Mouse (Mus musculus) layer of hippocampus, postnatal 36 days (tissue): ENCODE data around the gene E2f6. TPM values are rescaled to one million over a fixed set of nuclear protein-coding genes. Genes with fewer than 3 reads are reported as not detected.

Experiments
- DNase-seq, 2 experiments: peaks; one replicate each; pipeline ENCODE4 v3.0.0; 2022
- total RNA-seq, 2 experiments: library from RNA; stranded (reverse); gene quantifications; 2 replicates each; pipeline ENCODE4 v1.2.3; 2021

E2f6 gene
- total RNA-seq, 2 experiments from 2014 or later = 32.2 to 33.8 TPM

- DNase-seq = no peak
These were observed 39.1 kb downstream of the E2f6 start for GRCm38 (mm10) chr12:16849821-16850220.

- DNase-seq = peak; percentile 76 to 78
These were observed 39.9 kb downstream of the E2f6 start for GRCm38 (mm10) chr12:16850431-16851375.

GRCm38 (mm10) chr12:16853431-16854165, 42.8 kb downstream of the E2f6 start:
- DNase-seq = no peak

DNA sequence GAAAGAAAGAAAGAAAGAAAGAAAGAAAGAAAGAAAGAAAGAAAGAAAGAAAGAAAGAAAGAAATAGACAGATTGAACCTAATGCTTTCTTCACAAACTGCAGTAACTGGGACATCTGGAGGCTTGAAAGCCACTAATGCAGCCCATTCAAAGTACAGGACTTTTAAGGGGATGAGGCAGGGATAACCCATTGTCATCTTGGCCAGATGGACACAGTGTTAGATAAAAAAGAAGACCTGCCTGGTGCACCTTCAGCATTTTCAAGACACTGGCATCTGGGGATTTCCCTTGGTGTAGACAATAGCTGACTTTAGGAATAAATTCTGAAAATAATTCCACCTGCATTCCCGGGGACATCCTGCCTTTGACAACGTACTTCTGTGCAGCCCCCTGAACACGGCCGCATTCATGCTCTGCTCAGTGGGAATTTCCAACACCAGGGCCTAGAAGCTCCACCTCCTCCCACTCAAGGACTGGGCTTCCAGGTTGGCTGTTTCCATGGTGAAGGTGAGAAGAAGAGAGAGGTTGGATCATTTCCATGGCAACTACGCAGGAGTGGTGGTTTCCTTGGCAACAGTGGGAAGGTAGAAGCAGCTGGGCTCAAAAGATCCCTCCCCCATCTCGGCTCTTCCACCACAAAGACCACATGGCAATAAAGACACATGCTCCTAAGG, 45.0 kb downstream of the E2f6 start:
- peak; percentile 66 to 71 for DNase-seq

DNA sequence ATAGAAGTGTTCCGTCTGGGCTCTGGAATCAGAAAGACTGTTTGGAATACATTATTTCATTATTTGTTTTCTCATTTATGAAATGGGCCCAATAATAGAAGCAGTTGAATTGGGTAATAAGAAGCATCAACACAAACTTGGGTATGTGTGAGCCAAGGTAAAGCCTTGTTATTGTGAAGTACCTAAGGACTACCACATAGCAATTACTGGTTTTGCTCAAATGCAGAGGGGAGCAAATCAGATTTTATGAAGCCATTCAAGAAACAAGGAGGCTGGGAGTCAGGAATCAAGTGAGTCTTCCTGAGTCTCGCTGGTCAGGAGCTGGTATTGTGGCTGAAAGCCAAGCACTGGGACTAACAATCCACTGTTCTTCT, 45.5 kb downstream of the E2f6 start:
- no peak for DNase-seq

DNA sequence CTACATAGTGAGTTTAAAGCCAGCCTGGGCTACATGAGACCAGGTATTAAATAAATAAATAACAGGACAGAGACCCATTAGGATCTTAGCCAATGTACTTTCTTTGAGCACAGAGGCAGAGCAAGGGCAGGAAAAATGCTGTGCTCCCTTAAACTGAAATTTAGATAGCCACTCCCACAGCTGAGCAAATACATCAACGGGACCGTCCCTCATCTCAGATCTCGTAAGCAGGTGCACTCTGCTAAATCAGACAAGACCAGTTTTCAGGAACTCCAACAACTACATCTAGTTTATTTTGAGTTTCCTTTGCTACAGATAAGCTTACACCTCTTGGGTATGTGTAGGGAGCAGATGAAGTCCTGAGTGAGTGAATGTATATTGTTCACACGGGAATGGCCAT, 47.3 kb downstream of the E2f6 start:
- no peak for DNase-seq

- no peak for DNase-seq
These were observed 49.0 kb downstream of the E2f6 start for GRCm38 (mm10) chr12:16859781-16860180.

- DNase-seq = no peak
These were observed 49.8 kb downstream of the E2f6 start for GRCm38 (mm10) chr12:16860533-16860932.

- DNase-seq = no peak
These were observed 50.2 kb downstream of the E2f6 start for GRCm38 (mm10) chr12:16860961-16861360.

DNA sequence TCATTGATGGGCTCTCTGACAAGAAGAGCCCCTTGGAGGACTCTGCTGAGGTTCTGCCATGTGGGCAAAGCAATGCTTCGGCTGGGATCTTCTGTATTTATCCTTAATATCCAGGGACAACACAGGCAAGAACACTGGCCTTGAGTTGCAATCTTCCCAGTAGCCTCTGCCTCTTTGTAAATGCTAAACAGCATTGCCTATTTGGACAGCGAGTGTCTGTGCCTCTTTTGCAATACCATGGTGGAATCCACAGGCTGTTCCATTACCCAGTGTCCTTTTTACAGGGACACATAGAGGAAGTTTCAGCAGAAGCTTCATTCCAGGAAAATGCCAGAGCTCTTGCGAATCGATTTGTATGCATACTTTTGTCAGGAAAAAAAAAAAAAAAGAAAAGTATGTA, 53.7 kb downstream of the E2f6 start:
- DNase-seq = no peak

GRCm38 (mm10) chr12:16865871-16866270, 55.1 kb downstream of the E2f6 start:
- DNase-seq = no peak

DNA sequence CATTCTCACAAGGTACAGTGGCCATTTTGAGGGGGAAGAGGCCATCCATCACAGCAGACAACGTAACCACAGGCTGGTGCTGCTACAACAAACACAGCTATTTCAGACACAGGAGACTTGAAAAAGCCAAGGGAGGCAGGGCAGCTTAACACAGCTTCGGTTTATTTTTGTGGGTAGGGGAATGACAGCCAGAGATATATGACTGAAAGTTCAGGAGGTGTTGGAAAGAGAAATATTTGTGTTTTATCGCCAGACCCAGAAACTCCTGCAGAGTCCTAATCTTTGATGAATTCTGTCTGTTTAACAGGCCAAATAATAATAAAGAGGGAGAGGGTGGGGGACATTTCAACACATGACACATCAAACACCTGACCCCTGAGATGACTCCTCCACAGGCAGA, 55.7 kb downstream of the E2f6 start:
- no peak for DNase-seq

DNA sequence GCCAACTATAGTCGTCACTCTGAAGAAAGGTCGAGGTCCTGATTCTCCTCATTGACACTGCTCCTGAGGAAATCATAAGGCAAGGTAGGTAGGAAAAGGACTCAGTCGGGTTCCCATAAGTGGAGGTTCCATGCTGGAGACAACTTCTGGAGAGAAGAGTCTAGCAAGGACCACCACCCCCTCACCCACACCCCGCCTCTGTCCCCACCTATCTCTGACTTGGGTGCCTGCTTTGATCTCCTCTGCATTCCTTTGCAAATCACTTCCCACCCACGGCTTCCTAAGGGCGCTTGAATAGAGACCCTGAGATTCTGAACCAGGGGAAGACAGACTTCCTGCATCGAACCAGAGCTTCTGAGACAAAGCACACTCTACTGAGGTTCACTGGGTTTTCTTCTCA, 56.5 kb downstream of the E2f6 start:
- DNase-seq = no peak

- no peak for DNase-seq
These were observed 57.9 kb downstream of the E2f6 start for GRCm38 (mm10) chr12:16868618-16869017.

- DNase-seq = no peak
These were observed 58.5 kb downstream of the E2f6 start for GRCm38 (mm10) chr12:16869091-16869778.

DNA sequence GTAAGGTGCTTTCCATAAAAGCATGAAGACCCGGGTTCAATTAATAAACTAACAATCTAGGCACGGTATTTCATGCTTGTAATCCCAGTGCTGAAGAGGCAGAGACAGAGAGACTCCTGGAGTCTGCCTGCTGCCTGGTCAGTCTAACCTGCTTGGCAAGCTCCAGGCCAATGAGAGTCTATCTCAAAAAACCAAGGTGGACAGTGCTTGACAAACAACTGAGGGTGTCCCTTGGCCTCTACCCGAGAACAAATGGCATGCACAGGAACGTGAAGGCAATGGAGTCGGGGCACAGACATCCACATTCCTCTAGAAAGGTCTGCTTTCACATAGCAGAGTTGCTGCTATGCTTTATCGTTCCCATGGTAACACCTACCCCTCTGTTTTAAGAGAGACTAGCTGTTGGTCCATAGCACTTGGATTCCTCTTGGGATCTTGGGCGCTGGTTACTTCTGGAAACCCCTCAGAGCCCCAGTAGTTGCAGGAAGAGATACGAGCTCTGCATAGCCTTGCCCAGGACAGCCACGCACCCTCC, 59.2 kb downstream of the E2f6 start:
- DNase-seq = no peak

DNA sequence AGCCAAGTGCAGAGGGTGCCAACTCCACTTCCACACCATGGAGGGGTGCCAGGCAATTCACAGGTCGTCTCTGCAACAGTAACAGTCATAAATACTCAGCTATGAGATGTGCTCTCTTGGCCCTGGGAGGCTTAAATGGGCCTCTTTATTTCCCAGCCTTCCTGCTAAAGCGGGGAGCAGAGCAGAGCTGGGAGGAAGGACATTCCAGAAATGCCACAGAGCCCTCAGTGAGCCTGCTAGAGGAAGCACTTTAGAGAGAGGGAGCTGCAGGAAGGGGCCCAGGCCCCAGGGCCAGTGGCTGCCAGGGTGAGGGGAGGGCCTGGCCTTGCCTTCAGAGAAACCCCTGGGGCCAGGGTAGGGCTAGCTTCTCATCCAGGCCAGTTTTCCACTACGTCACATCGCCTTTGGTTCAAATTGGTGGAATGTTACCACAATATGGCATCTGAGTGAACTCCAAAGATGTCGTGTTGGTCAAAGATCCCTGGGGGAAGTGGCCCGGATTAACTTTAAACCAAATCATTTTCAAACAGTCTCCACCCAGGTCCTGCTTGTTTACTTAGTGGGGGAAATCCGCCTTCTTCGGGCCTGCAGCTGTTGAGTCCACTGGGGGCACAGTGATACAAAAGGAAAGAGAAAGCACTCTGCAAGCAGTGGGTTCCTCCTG, 59.8 kb downstream of the E2f6 start:
- DNase-seq = no peak

DNA sequence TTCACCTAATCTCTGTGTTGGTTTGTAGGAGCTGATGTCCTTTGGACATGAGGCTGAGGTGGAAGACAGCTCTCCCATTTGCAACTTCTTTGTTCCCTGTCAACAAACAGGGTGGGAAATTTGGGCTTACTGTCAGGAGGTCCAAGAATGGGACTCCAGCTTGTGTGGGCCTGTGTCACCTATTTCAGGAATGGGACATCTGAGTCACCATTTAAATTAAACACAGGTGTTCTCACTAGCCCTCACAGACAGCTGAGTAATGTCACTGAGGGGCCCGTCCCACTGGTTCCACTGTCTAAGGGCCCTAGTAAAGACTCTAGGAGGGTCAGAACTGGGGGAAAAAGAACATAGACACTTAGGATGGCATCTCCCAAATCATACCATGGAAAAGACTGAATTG, 61.2 kb downstream of the E2f6 start:
- no peak for DNase-seq

- no peak for DNase-seq
These were observed 62.2 kb downstream of the E2f6 start for GRCm38 (mm10) chr12:16872926-16873464.

- DNase-seq = no peak
These were observed 62.8 kb downstream of the E2f6 start for GRCm38 (mm10) chr12:16873549-16873948.

- DNase-seq = no peak
These were observed 63.3 kb downstream of the E2f6 start for GRCm38 (mm10) chr12:16874086-16874485.
